Mouse (Mus musculus): ENCODE data around the gene Vps53.
A peak's percentile ranks its signal among the peaks of the same experiment; 100 is the strongest.

The Vps53 gene

DNA sequence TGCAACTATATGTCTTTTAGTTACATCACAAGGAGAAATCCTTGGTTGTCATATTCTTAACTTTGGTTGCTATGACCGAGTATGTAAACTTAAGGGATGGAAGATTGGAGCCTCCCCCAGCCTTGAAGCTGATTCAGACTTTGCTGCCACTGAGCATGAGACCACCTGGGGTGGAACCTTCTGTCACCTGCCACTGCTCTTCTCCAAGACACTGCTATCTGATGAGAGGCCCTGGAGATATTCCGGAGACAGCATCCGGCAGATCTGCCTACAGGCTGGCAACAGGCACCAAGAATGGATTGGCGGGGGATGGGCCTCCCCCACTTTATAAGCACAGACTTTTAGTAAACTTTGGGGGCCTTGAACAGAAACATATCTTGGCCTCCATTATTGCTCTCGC is 127.0 kb downstream of the Vps53 start:
- no peak for DNase-seq (ENCODE audit: low spot score in 2 of 2)

DNA sequence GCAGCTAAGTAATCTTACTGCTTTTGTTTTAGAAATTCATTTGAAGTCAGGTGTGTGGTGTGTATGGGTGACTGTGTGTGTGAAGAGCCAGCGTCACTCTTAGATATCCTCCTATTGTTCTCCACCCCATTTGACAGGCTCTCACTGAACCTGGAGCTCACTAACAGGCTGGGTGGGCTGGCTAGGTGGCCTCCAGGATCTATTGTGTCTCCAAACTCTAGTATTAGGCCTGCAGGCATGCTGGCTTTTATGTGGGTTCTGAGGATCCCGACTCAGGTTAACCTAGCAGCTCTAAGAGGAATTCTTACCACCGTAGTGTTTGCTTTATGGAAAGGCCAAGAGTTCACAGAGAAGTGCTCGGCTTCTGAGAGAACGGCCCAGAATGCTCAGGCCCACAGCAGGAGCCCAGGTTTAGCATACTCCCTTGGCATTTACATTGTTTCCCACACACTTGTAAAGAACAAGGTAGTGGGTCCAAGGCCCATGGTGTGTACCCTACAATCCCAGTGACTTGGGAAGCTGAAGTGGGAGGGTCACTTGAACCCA is 128.4 kb downstream of the Vps53 start:
- no peak for DNase-seq (ENCODE audit: low spot score in 2 of 2)

DNA sequence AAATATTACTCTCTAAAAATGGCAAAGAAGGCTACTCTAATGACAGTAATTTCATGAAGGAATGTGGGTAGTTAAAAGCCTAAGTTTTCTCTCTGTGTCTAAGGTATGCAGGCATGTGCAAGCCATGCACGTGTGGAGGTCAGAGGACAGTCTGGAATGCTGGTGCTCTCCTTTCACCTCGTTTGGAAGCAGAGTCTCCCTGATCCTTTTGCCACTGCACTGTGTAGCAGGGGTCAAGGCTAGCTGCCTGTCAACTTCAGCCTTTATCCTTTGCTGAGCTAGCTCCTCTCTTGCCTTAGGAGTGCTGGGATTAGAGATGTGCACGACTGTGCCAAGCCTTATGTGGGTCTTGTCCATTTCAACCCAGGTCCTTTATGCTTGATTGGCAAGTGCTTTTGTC is 128.9 kb downstream of the Vps53 start:
- no peak for DNase-seq (ENCODE audit: low spot score in 2 of 2)

DNA sequence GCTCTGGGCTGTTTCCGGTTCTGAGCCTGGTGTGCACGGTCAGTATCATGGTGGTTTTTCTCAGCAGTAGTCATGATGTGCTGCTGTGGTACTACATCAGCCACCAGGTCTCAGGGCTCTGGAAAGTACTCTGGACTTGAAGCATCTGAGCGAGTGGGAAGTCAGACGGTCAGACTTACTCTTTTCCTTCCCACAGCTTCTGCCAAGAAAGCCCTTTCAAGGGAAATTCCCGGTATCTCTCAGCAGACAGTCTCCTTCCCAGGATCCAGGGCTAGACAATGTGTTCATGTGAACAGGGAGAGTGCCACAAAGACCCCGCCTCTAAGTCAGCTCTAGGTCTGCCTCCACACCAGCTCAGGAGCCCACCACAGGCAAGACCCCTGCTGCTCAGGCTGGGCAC is 134.1 kb downstream of the Vps53 start:
- DNase-seq (ENCODE audit: low spot score in 2 of 2) = no peak

DNA sequence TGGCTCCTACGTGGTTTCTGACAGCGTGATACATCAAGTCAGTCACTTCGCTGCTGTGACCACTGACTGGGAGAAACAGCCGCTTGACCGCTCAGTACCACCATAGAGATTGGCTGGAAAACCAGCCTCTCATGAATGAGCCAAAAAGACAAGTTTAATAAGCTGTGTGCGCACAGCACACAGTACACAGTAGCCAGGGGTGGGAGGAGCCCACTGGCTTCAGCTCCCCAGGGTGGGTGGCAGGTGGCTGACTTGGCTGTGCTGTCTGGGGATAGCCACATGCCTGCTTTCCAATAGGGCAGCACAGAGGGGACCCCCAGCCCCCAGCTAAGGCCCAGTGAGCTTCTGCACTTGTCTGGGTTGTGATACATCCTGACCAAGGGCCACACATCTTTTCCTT is 135.0 kb downstream of the Vps53 start:
- no peak for DNase-seq (ENCODE audit: low spot score in 2 of 2)

DNA sequence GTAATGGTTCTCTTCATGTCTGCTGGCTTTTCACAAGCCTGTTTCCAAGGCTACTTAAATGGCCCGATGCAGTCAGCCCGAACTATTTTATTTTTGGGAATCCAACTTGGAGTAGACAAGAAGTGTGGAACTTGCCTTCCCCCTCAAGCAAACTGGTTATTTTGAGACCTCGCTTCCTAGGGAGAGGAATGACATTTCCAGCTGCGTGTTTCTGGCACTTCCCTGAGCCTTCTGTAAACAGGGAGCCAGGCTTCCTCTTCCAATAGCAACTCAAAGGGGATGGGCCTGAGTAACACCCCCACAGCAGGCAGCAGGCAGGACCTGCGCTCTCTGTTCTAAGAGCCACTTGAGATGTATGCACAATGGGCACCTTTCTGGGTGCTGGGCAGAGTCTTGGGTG is 136.6 kb downstream of the Vps53 start:
- no peak for DNase-seq (ENCODE audit: low spot score in 2 of 2)

DNA sequence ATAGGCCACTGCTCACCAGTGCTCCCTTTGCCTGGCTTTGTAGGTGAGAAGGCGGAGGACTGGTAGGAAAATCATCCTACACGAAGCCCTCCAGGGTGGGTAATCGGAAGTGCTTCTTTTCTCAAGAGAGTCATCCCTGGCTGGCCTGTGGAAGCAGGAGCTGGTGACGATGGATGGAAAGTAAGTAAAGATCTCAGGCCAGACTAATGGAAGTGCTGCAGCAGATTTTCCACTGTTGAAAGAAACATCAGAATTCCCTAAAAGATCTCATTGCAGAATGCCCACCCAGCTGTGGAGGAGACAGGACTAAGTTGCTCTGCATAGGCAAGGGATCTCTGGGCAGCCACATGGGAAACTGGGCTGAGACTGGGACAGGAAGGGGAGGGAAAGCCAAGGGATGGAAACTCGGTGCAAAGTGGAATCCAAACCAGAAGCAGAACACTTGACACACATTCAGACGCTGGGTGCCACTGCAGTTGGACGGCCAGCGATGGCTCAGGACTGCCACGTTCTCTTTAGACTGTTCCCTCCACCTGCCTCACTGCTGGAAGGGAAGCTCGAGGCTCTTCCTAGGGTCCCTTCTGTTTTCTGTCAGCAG is 137.3 kb downstream of the Vps53 start:
- no peak for DNase-seq (ENCODE audit: low spot score in 2 of 2)

DNA sequence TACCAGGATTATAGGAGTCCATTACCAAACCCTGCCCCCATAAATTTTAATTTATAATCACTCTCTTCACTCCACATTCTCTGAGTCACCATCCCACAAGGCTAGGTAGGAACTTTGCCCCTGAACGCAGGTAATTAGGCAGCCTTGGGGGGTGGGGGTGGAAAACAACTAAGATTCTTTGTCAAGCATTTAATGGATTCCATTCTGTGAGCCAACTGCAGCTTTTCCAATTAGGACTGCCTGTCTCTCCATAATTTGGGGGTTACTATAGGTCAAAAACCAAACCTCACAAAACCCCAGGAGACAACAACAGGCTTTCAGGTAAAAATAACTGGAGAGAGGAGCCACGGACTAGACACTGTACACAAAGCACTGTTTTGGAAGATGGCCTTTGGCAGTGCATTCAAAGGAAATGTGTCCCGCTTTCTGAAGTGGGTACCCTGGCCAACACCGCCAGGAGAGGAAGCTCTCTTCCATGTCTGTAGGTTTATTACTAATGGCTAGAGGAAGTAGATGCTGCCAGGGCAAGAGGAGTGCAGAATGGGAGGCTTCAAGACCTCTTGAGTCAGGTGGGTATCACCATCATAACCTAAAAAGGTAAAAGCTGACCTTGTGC is 138.6 kb downstream of the Vps53 start:
- DNase-seq (ENCODE audit: low spot score in 2 of 2) = no peak

DNA sequence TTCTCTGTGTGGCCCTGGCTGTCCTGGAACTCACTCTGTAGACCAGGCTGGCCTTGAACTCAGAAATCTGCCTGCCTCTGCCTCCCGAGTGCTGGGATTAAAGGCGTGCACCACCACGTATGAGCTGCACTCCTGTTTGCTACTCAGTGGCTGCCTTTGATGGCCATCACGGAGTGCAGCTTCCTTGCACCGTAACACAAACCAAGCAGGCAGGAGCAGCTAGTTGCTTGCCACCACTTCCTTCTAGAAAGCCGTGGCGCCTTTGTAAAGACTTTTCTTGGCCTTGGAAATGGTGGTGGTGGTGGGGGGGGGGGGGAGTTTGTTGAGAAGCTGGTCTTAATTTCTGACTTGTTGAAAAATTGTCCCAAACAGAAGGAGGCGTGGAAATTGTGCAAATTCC is 139.3 kb downstream of the Vps53 start:
- no peak for DNase-seq (ENCODE audit: low spot score in 2 of 2)

DNA sequence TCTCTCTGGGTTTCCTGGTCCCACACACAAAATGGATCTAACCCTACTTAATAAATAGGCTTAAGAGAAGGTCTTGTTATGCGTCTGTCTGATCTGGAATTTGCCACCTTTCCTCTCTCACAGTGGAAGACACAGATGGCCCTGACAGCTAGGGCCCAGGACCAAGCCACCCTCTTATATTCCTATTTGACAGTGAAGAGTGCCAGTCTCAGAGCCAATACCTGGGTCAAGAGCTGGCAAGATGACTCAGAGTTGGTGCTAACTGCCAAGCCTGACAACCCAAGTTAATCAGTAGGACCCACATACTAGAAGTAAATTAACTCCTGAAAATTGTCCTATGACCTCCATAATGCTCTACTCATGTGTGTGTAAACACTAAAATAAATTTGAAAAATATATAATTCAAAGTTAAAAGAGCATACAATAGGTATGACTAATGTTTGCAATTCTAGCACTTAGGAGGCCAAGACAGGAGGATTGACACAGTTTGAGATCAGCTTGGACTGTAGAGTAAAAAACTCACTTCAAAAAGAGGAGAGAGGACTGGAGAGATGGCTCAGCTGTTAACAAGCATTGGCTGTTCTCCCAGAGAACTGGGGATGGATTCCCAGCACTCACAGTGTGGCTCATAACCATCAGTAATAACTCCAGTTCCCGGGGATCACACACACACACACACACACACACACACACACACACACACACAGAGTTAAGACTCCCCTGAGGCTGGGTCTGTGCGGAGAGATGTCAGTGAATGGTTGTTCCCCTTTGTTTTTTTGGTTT is 140.0 kb downstream of the Vps53 start:
- no peak for DNase-seq (ENCODE audit: low spot score in 2 of 2)

DNA sequence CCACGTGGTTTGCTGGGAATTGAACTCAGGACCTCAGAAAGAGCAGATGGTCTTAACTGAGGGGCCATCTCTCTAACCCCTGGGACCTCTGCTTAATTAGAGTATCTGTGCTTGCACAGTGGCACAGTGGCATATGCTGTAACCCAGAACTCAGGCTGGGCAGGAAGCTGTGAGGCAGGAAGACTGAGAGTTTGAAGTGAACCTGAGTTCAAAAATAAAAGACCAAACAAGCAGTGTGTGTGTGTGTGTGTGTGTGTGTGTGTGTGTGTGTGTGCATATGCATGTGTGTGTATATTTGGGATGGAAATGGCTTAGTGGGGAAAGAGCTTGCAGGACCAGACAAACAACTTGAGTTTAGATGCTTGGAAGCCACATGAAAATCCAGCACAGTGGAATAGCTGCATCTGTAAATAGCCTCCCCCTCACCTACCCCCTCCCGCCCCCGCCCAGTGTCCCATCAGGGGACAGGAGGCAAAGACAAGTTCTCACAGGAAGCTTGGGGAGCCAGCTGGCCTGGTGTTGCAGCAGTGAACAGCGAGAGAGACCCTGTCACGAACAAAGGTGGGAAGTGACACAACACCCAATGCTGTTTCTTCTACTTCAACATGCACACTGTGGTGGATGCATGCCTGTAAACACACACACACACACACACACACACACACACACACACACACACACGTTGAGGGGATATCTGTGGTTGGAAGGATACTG is 141.7 kb downstream of the Vps53 start:
- no peak for DNase-seq (ENCODE audit: low spot score in 2 of 2)

DNA sequence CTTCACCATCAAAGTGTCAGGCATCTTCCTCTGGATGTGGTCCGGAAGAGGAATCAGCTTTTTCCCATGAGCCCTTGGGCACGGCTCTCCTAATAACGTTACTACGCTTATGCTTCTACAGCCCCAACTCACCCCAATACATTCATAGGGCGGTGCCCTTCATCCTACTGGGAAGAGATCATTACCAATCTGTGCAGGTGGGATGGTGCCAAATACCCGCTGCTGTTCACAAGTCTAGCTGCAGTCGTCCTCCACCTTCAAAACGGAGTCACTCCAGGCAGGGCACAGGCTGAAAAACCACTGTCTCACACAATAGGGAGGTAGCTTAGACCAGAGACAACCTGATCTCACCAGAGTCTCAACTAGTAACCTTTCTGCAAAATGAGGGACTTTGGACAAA is 144.3 kb downstream of the Vps53 start:
- DNase-seq (ENCODE audit: low spot score in 2 of 2) = no peak

DNA sequence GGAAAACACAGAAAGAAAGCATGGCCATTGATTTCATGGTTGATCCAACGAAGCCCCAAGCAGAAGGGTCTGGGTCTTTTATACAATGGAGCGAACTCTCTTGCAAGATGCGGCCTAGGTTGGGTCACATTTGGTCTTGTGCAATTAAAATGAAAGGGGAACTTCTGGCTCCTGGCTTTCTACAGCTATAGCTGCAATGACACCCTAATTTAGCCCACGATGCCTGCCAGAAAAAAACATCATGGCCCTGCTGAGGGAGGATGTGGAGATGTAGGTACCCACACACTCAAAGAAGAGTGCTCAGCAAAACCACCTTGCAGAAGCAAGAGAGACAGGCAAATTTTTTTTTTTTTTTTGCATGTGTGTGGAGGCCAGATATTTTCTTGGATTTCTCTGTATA is 145.6 kb downstream of the Vps53 start:
- DNase-seq (ENCODE audit: low spot score in 2 of 2) = no peak

DNA sequence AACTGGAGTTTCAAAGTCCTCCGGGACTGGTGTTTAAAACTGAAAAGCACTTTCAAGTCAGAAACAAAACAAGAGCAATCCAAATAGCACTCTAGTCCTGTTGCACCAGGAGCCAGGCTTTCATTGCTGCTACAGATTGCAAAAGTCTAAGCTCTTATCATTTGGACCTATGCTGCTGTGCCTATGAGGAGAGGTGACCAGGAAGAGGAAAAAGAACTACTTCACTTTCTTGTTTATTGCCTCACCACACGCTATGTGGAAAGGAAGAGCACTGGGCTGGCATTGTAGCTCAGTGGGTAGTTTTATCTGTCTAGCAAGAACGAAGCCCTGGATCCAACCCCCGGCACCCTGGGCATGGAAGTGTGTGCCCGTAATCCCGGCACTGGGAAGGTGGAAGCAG is 146.1 kb downstream of the Vps53 start:
- DNase-seq (ENCODE audit: low spot score in 2 of 2) = no peak

DNA sequence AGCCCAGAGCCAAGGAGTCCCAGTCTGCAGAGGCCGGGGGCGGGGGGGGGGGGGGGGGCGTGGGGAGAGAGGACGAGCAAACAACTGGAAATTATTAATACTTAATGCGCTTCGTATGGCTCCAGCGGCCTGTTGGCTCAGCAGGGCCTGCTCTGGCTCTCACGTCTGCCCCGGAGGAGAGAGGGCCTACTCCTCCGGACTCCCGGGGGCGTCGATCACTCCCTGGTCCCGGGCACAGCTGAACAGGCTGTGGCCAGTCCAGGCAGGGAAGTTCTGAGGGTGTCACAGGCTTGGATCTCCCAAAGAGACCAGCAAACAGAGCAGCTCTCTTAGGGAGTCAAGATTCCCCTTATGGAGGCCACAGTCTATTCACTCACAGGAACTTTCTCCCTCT is 151.4 kb downstream of the Vps53 start:
- peak; percentile 27 to 38 for DNase-seq (ENCODE audit: low spot score in 2 of 2)

DNA sequence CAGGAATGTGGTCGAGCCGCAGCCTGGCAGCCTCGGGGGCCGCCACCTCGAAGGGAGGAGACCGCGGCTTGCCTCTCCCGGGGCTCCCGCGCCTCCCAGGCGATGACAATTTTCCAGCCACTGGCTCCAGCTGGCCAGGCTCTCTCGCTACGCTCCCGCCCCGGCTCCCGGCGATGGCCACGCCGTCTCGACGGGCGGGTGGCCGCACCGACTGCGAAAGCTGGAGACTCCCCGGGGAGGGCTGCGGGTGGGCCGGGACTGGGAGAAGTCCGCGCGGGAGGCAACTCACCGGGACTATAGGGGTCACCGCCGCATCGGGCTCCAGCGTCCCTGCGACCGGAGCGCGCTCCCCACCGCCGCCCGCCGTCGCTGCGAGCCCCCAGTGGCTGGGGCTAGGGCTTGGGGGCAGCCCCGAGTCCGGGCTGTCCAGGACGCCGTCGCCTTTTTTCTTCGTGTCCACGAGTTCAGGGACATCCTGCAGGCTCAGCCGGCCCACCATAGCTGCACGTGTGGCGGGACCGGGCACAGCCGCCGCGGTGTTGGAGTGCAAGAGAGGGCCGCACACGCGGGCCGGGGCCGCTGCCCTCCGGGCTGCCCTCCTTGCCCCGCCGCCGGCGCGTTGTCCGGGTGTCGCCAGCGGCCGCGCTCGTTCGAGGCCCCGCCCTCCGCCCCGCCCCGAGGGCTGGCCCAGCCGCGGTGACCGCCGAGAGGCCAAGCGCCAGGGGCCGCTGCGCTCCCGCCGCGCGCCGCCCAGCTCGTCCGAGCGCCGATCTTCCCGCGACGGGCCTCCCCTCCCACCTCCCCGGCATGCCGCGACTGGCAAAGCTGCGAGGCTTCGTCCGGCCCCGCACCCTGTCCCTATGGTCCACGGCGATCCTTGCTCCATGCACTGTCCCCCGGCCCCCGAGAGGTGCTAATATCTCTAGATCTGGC is 152.0 kb downstream of the Vps53 start, which contains the start of gene Rflnb:
Gene Rflnb, minus strand, starts transcription at position 644 of the 933 bp plus-strand sequence.
- peak; percentile 87 to 91 for DNase-seq (ENCODE audit: low spot score in 2 of 2)

DNA sequence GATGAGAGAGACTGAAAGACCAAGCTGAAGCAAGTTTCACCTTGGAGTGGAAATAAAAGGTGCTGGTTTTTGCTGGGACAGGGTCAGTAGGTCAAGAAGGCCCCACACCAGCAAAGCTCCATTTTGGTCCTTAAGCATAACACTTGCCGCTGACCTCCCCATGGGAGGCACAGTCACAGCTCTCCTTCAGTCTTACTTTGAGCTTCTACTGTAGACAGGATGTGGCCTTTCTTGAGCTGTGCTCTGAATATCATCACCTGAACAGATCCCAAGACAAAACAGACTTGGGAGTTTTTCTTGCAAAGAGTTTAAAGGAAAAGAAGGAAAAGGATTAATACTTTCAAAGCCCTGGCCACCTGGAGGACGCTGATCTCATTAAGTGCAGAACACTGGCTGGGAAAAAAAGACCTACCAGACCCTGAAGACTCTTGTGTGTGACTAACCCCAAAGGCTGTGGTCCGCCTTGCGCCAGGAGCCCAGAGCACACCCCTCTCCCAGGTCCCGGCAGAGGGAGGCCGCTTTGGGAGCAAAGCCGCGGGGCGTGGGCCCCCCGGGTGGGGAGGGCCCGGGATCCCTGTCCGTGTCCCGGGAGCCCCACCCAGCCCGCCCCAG is 152.8 kb downstream of the Vps53 start:
- no peak for DNase-seq (ENCODE audit: low spot score in 2 of 2)

DNA sequence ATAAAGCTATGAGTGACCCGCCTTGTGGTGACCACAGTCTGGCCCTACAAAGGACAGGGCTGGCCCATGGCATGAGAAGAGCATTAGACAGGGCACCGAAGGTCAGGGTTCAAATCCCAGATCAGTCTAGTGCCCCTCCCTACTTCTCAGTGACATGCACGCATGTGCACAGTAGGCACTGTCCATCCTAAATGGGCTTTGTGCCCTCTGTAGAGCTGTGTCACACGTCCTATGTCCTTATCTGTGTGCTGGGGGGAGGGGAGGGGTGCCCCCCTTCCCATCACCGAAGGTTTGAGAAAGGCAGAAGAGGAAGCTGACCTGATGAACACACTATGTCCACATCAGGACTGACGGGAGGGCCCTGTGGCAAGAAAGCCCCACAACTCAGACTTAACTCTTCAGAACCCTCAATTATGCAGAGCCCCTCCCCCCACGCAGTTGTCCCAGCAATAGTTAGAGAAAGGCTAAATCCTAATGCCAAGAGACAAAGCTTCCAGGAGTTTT is 154.3 kb downstream of the Vps53 start:
- DNase-seq (ENCODE audit: low spot score in 2 of 2) = no peak

DNA sequence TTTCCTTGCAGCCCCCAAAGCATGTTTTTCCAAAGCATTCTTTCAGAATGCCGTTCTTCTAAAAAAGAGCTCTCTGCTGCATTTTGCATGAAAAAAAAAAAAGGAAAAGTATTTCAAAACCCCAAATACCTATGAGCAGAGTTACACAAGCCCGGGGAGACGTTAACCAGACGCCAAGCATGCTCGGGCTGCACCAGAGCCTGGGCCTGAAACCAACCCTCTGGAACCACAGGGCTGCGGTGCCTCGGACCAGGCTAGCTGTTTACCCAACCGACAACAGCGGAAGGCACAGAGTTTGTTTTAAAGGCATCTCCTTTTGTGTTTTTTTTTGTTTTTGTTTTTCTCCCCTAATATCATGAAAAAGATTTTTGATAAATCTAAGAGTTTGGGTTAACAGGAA is 158.5 kb downstream of the Vps53 start:
- DNase-seq (ENCODE audit: low spot score in 2 of 2) = peak in 1 of 2 experiments; percentile 53

DNA sequence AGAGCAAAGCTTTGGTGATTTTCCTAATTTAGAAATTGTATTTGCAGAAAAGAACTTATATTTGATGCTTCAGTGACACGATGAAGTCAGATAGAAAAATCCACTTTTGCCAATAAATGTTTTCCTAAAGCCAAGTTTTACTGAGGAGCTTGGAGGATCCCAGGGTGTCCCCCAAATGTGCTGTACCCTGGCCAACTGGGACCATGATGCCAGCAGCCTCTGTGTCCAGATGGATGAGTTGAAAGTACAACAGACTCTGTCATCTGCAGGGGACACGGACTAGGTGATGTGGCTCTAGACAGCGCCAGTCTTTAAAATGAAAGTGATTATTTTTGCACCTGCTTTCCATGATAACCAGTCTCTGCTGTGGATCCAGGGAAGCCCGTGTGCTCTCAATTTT is 159.6 kb downstream of the Vps53 start:
- no peak for DNase-seq (ENCODE audit: low spot score in 2 of 2)

Measured in urinary bladder, postnatal 36 days (tissue).